Mouse (Mus musculus) forebrain, embryonic 11.5 days (tissue): ENCODE results near the gene Kcnh1. TPM values are rescaled to one million over a fixed set of nuclear protein-coding genes. Genes with fewer than 3 reads are reported as not detected.

ENCODE experiments used
- ATAC-seq: fragments of 200-750 bp; cut with Nextera tagmentation; replicated peaks from 2 replicates; pipeline ENCODE4 v1.8.0; 2017; ENCODE audit warnings: moderate TSS enrichment; ENCODE audit not compliant: low FRiP score
- DNase-seq: peaks from one replicate; pipeline ENCODE4 v3.0.0-alpha.2; 2017; ENCODE audit warnings: low spot score
- H3K27ac ChIP-seq: fragments of 300-500 bp; sonication (generic); 2 replicates; pipeline ENCODE4 v1.5.1; 2014; ENCODE audit warnings: low read depth, low read length
- H3K27me3 ChIP-seq: fragments of 300-500 bp; sonication (generic); 2 replicates; pipeline ENCODE4 v1.6.1; 2014; ENCODE audit warnings: mild to moderate bottlenecking, low read length, mixed read lengths; ENCODE audit not compliant: control insufficient read depth, insufficient read depth
- H3K36me3 ChIP-seq: fragments of 300-500 bp; sonication (generic); 2 replicates; pipeline ENCODE4 v1.6.1; 2014; ENCODE audit warnings: mild to moderate bottlenecking, low read length, moderate library complexity, mixed read lengths; ENCODE audit not compliant: control insufficient read depth, insufficient read depth
- H3K4me1 ChIP-seq: fragments of 300-500 bp; sonication (generic); replicated peaks from 2 replicates; pipeline ENCODE4 v1.6.1; 2014; ENCODE audit warnings: low read length, mixed read lengths; ENCODE audit not compliant: control insufficient read depth, insufficient read depth
- H3K4me2 ChIP-seq: fragments of 300-500 bp; sonication (generic); 2 replicates; pipeline ENCODE4 v1.6.1; 2014; ENCODE audit warnings: low read depth, mild to moderate bottlenecking, low read length, moderate library complexity, mixed read lengths; ENCODE audit not compliant: severe bottlenecking
- H3K4me3 ChIP-seq: fragments of 300-500 bp; sonication (generic); 2 replicates; pipeline ENCODE4 v1.5.1; 2014; ENCODE audit warnings: low read depth, low read length
- H3K9ac ChIP-seq: fragments of 300-500 bp; sonication (generic); 2 replicates; pipeline ENCODE4 v1.6.1; 2014; ENCODE audit warnings: low read length
- H3K9me3 ChIP-seq: fragments of 300-500 bp; sonication (generic); 2 replicates; pipeline ENCODE4 v1.6.1; 2016; ENCODE audit warnings: low read length, mixed read lengths; ENCODE audit not compliant: control insufficient read depth
- WGBS: fragments of 180-500 bp; shearing (Covaris S2); extraction: QIAGEN DNeasy Blood & Tissue Kit; methylation state at CpG from one replicate; pipeline ENCODE4 v1.1.7; 2014; 5-methylcytosine and 5-hydroxymethylcytosine counted together
- polyA plus RNA-seq: library from polyadenylated mRNA; unstranded; fragments of >200 nt; fragmentation: Nextera tagmentation; extraction: Ambion mirVana; gene quantifications from 2 replicates; pipeline ENCODE4 v1.2.1, GENCODE M21; 2014

Kcnh1 gene
- polyA plus RNA-seq, 1 experiment from 2014 or later, result 0.35 TPM

DNA sequence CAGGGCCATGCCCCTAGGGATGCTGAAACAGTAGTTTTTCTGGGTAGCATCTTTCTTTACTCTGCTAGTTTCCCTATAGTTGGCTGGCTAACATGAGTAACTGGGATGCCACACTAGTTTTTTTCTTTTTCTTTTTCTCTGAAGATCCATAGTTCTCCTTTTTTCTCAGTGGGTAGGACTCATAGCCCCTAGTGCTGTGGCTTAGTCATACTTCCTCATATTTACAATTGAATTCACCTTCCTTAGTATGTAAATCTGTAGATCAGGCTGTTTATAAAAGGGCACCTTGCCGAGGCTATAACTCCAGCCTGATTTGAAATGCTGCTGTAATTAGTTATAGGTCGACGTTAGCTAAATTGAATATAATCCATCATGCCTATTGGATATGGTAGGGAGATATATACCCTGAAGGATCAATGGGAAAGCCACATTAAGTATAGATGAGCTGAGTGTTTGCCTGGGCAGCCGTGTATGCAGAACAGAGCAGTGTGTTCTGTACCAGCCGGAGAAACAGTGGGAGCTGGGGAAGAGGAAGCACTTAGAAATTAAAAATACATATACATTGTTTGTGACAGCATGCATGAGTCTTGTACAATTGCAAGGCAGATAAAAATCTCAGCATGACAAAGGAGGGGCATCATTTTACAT lies 107.0 kb downstream of the Kcnh1 start:
- DNase-seq (no peak), ATAC-seq (no peak)
- no peaks in the 10 kb centered on the region for H3K27me3 ChIP-seq
- 83% methylated on average over 5 of the region's 5 CpGs for WGBS
- no peaks in the 10 kb centered on the region for H3K9me3 ChIP-seq
- H3K4me1 ChIP-seq, result no peaks in the 10 kb centered on the region
- no peak overlapping the region for H3K27ac ChIP-seq
- no peaks in the 10 kb centered on the region for H3K36me3 ChIP-seq
- no peak overlapping the region for H3K4me3 ChIP-seq
- no peak overlapping the region for H3K9ac ChIP-seq
- no peak overlapping the region for H3K4me2 ChIP-seq

DNA sequence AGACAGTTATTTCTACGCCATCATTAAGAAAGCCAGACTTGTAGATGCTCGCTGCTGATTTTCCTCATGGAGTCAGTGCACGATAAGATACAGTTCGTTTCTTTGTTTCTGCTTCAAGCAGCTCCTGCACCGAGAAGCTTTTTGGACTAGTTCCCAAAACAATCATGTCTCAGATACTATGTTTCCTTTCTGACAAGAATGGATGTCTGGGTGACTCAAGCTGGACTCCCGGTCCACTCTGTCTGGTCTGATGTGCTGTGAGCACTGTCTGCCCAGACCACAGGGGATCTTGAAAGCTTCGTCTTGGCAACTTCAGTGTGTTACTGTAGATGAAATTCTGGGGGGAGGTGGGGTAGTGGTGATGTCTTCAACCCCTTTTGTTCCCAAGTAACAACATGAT lies 109.8 kb downstream of the Kcnh1 start:
- no peak overlapping the region for H3K4me3 ChIP-seq
- WGBS, result 93% methylated on average over 7 of the region's 7 CpGs
- no peaks in the 10 kb centered on the region for H3K4me1 ChIP-seq
- no peak overlapping the region for H3K9ac ChIP-seq
- H3K27me3 ChIP-seq, result no peaks in the 10 kb centered on the region
- H3K4me2 ChIP-seq, result no peak overlapping the region
- no peaks in the 10 kb centered on the region for H3K9me3 ChIP-seq
- no peak overlapping the region for H3K27ac ChIP-seq
- ATAC-seq (no peak), DNase-seq (no peak)
- H3K36me3 ChIP-seq, result no peaks in the 10 kb centered on the region

DNA sequence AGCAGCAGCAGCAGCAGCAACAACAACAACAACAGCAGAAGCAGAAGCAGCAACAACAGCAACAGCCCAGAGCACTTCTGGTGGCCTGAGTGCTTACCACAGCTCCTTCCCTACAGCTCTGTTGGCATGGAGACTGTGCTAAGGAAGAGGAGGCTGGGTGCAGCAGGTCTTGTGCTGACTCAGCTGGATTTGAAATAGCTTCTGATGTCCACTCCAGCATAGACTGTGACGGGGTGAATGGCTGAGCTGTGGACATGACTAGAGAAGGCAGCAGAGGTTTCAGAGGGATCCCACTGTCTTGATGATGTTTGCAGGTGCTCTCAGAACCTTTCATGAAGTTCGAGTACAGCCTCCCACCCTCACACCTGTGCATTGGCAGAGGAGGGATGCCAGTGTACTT lies 113.0 kb downstream of the Kcnh1 start:
- no peak for ATAC-seq

DNA sequence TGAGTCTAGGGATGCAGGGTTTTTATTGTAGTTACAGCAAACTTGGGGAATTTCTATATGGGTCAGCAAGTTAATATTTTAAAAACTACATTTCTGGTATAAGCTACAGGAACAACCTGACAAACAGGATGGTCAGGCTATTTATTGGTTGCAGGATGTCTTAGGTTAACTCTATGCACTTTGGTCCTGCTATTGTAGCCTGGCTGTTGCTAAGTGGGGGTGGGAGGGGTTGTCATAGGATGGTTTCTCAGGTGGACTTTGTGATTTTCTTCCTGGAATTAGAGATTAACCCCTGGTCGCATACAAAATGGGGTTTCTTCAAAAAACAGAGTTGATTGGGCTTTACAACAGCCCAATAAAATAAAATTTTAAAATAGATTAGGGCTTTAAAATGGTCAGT lies 114.6 kb downstream of the Kcnh1 start:
- Histone ChIP-seq H3K4me3 (no peak overlapping the region), H3K27ac (no peak overlapping the region), H3K36me3 (no peaks in the 10 kb centered on the region), H3K9me3 (no peaks in the 10 kb centered on the region), H3K9ac (no peak overlapping the region), H3K4me2 (no peak overlapping the region), H3K4me1 (no peaks in the 10 kb centered on the region), H3K27me3 (no peaks in the 10 kb centered on the region)
- ATAC-seq (no peak), DNase-seq (no peak)
- WGBS, result 84% methylated on average over 1 of the region's 1 CpGs

More for the DNA sequence above, 113.0 kb downstream of the Kcnh1 start:
- H3K9me3 ChIP-seq, result no peaks in the 10 kb centered on the region
- H3K4me1 ChIP-seq, result no peaks in the 10 kb centered on the region
- H3K4me2 ChIP-seq, result no peak overlapping the region
- WGBS, result 78% methylated on average over 2 of the region's 2 CpGs
- no peak overlapping the region for H3K9ac ChIP-seq
- no peak overlapping the region for H3K4me3 ChIP-seq
- no peaks in the 10 kb centered on the region for H3K36me3 ChIP-seq
- DNase-seq, result no peak
- H3K27me3 ChIP-seq, result no peaks in the 10 kb centered on the region
- H3K27ac ChIP-seq, result no peak overlapping the region

DNA sequence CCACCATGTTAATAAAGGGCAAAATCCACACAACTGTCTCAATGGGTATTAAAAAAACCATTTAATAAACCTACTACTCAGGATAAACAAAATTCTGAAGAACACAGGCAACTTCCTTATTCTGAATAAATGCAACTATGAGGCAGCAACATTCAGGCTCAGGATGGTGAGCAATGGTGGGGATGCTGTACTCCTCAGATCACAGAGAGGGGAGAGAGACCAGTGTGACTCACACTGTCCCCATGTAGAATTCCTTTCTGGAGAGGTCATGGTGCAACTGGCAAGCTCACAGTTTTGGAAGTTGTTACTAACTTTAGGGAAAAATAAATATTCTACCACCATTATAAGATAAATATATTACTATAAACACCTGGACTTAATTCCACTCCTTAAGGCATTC lies 116.5 kb downstream of the Kcnh1 start:
- Histone ChIP-seq H3K9me3 (no peaks in the 10 kb centered on the region), H3K4me2 (no peak overlapping the region), H3K27me3 (no peaks in the 10 kb centered on the region), H3K27ac (no peak overlapping the region), H3K4me1 (no peaks in the 10 kb centered on the region), H3K4me3 (no peak overlapping the region), H3K36me3 (no peaks in the 10 kb centered on the region), H3K9ac (no peak overlapping the region)
- ATAC-seq (no peak), DNase-seq (no peak)

DNA sequence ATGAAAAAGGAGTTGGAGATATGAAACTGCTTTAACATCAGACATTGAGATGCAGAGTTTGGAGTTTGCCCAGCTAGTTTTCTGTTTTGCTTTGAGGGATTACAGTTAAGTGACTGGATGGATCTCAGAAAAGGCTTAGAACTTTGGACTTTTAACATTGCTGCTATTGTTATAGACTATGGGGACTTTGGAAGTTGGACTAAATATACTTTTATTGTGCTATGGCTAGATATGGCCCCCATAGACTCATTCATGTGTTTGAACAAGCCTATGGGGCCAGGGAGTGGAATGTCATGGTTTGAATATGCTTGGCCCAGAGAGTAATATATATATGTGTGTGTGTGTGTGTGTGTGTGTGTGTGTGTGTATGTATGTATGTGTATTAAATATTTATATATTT lies 120.7 kb downstream of the Kcnh1 start:
- no peak for ATAC-seq
- H3K27ac ChIP-seq, result no peak overlapping the region
- no peaks in the 10 kb centered on the region for H3K27me3 ChIP-seq
- H3K9ac ChIP-seq, result no peak overlapping the region
- DNase-seq, result no peak
- H3K4me3 ChIP-seq, result no peak overlapping the region
- H3K4me1 ChIP-seq, result peaks cover 4% of the 10 kb centered on the region; the same call in 1 of the 2 replicates
- no peak overlapping the region for H3K4me2 ChIP-seq
- no peaks in the 10 kb centered on the region for H3K36me3 ChIP-seq
- no peaks in the 10 kb centered on the region for H3K9me3 ChIP-seq

DNA sequence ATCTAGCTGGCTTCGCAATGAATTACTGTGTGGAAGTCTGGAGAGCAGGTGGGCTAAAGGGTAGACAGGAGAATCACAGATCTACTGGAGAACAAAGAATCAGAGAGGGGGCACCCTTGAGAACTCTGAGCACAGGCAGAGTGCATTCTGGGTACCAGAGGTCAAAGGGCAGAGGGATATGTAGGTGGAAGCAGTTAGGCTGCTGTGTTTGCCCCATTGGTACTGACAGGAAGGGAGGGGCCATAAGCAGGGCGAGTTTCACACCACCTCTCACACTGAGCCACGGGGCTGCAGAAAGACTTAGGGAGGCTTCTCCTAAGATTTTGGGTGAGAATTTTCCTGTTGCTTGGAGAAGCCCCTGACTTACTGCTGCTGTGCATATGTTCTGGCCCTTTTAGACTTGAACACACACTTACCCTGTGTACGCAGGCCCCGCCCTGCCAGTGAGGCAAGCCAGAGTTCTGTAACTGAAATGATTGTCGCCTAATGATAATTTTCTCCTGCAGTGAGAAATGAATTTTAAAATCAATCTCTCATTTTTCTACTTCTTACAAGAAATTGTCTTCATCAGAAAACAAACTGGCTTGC lies 121.4 kb downstream of the Kcnh1 start:
- Histone ChIP-seq H3K4me2 (no peak overlapping the region), H3K4me1 (peaks cover 4% of the 10 kb centered on the region; the same call in 1 of the 2 replicates), H3K9me3 (no peaks in the 10 kb centered on the region), H3K36me3 (no peaks in the 10 kb centered on the region), H3K4me3 (no peak overlapping the region), H3K27me3 (no peaks in the 10 kb centered on the region), H3K27ac (no peak overlapping the region), H3K9ac (no peak overlapping the region)
- WGBS, result 82% methylated on average over 6 of the region's 6 CpGs
- no peak for DNase-seq
- ATAC-seq, result no peak

DNA sequence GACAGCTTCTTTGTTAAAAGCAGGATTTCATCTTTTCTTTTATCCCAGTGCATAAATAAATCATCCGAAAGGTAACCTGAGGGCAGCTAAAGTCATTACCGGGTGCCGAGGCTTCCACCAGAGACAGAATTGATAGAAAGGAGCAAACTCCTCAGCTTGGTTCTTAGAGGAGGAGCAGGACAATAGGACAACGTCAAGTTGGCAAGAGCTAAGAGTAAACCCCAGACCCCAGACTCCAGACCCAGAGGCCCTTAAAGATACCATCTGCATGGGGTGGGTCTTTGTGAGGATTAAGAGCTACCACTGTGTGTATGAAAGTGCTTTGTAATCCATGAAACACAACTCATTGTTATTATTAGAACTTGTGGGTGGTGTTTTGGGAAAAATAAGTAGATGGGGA lies 121.9 kb downstream of the Kcnh1 start:
- H3K4me1 ChIP-seq, result peaks cover 4% of the 10 kb centered on the region; the same call in 1 of the 2 replicates

DNA sequence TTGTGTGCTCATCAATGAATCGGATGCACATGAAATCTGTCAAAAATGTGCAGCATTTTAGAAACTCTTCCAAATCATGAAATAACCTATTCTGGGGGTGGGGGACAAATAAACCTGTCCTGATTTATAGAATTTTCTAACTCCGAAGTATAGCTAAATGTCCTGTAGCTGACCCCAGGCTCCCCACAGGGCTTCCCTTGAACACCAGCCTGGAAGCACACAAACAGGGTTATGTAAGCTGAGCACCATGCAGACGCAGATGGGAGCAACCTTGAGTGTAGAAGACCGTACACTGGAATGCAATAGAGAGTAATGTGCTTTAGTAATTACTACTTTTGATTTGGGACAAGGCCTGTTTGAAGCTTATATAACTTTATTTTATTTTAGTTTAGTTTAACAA lies 122.4 kb downstream of the Kcnh1 start:
- DNase-seq (no peak), ATAC-seq (no peak)
- Histone ChIP-seq H3K27ac (no peak overlapping the region), H3K9ac (no peak overlapping the region), H3K27me3 (no peaks in the 10 kb centered on the region), H3K4me3 (no peak overlapping the region), H3K4me2 (no peak overlapping the region), H3K36me3 (no peaks in the 10 kb centered on the region), H3K4me1 (peaks cover 4% of the 10 kb centered on the region; the same call in 1 of the 2 replicates), H3K9me3 (no peaks in the 10 kb centered on the region)
- WGBS, result 58% methylated on average over 4 of the region's 4 CpGs

More for the DNA sequence above, 121.9 kb downstream of the Kcnh1 start:
- Histone ChIP-seq H3K27me3 (no peaks in the 10 kb centered on the region), H3K9me3 (no peaks in the 10 kb centered on the region), H3K4me3 (no peak overlapping the region), H3K9ac (no peak overlapping the region), H3K4me2 (no peak overlapping the region), H3K27ac (no peak overlapping the region), H3K36me3 (no peaks in the 10 kb centered on the region)
- DNase-seq (no peak), ATAC-seq (no peak)
- 32% methylated on average over 4 of the region's 4 CpGs for WGBS
